ENCODE assay signal across 8 mouse cellular contexts in genomic region chr7:88356871-88357776, GRCm38 (mm10).
DNase-seq lines count a peak whose midpoint lies in the region; ATAC-seq and TF ChIP-seq lines count a peak whose summit lies in the region.

No protein-coding gene starts in this region.

- POLR2A ChIA-PET in Patski (lab: Charles Lee) = no interaction called here

- no peaks in the 10 kb centered on the region for H3K4me1 ChIP-seq in kidney, postnatal 0 days (replicated peaks; ENCODE audit: insufficient read depth, low read length)

- in situ Hi-C loops in Patski (cut with MboI; ENCODE audit: low pct_unique_long_range_greater_than_20kb) = no loop called here

- no peak overlapping the region for H3K4me2 ChIP-seq in kidney, postnatal 0 days (ENCODE audit: low read length)

- H3K9ac ChIP-seq in kidney, postnatal 0 days (ENCODE audit: low read depth, low read length) = no peak overlapping the region

- no peaks in the 10 kb centered on the region for H3K36me3 ChIP-seq in kidney, postnatal 0 days (ENCODE audit: insufficient read depth, low read length)

- H3K4me3 ChIP-seq in kidney, postnatal 0 days (replicated peaks; ENCODE audit: low read depth, low read length) = no peak overlapping the region

- peak; percentile 19 for DNase-seq in adrenal gland, postnatal 10 days
- DNase-seq in adrenal gland, adult 18-20 months (ENCODE audit: low spot score in 2 of 2) = no peak
- peak; percentile 72 for DNase-seq in kidney, postnatal 0 days (ENCODE audit: low spot score)
- no peak for DNase-seq in kidney, adult 11 months
- no peak for DNase-seq in Patski (ENCODE audit: low read depth, low spot score)
- DNase-seq in heart, postnatal 4 days = peak; percentile 14
- peak; percentile 59 for DNase-seq in naive thymus-derived CD4-positive, alpha-beta T cell, adult 2 months (ENCODE audit: low read depth)
- no peak for DNase-seq in spleen, postnatal 10 days (ENCODE audit: low spot score in 2 of 2)

- no peak for ATAC-seq in kidney, postnatal 0 days (replicated peaks; ENCODE audit: low FRiP score, low read depth)
- ATAC-seq in Patski = no peak

- CTCF ChIA-PET in Patski (lab: Charles Lee) = interaction anchor here (0.6 to 1.5 kb wide), 5 partner anchors 15 to 516 kb away, joined by 3 to 4 read pairs (median 3); no protein-coding TSS in a partner anchor

- no peaks in the 10 kb centered on the region for H3K27me3 ChIP-seq in kidney, postnatal 0 days (ENCODE audit: insufficient read depth, low read length)
- no peaks in the 10 kb centered on the region for H3K27me3 ChIP-seq in Patski

- no peaks in the 10 kb centered on the region for H3K9me3 ChIP-seq in kidney, postnatal 0 days (replicated peaks; ENCODE audit: low read length)

- WGBS in kidney, postnatal 0 days = 39% methylated on average over 4 of the region's 4 CpGs

- H3K27ac ChIP-seq in kidney, postnatal 0 days = no peak overlapping the region

- peak; percentile 79 for TF ChIP-seq CTCF in kidney, postnatal 0 days (IDR thresholded peaks at IDR 0.05; ENCODE audit: low read depth)
- peak; percentile 71 for TF ChIP-seq CTCF in Patski (IDR thresholded peaks at IDR 0.05)

Comparison
In these comparisons a context has a peak if more than half of its experiments do, and no peak if none do; other contexts are left out.
1. DNase-seq: peak in adrenal gland, postnatal 10 days (single experiment), kidney, postnatal 0 days (single experiment), heart, postnatal 4 days (single experiment) and naive thymus-derived CD4-positive, alpha-beta T cell, adult 2 months (single experiment); none in adrenal gland, adult 18-20 months (0 of 2), kidney, adult 11 months (single experiment), Patski (single experiment) and spleen, postnatal 10 days (0 of 2).